Mouse (Mus musculus) liver, embryonic 12.5 days (tissue): Measurements from ENCODE around the gene Apoa1. TPM values are rescaled to one million over a fixed set of nuclear protein-coding genes. Genes with fewer than 3 reads are reported as not detected.

Source experiments
- ATAC-seq: fragments of 200-750 bp; cut with Nextera tagmentation; 2 replicates; pipeline ENCODE4 v1.8.0; 2017; ENCODE audit warnings: moderate number of reproducible peaks, mild to moderate bottlenecking, moderate library complexity
- H3K27ac ChIP-seq: fragments of 300-500 bp; sonication (generic); 2 replicates; pipeline ENCODE4 v1.5.1; 2016; ENCODE audit warnings: mild to moderate bottlenecking
- H3K27me3 ChIP-seq: fragments of 300-500 bp; sonication (generic); replicated peaks from 2 replicates; pipeline ENCODE4 v1.6.1; 2016; ENCODE audit warnings: mild to moderate bottlenecking, moderate library complexity
- H3K36me3 ChIP-seq: fragments of 300-500 bp; sonication (generic); 2 replicates; pipeline ENCODE4 v1.6.1; 2016; ENCODE audit warnings: mild to moderate bottlenecking, moderate library complexity
- H3K4me1 ChIP-seq: fragments of 300-500 bp; sonication (generic); 2 replicates; pipeline ENCODE4 v1.6.1; 2016
- H3K4me2 ChIP-seq: fragments of 300-500 bp; sonication (generic); 2 replicates; pipeline ENCODE4 v1.6.1; 2016; ENCODE audit warnings: mild to moderate bottlenecking, moderate library complexity
- H3K4me3 ChIP-seq: fragments of 300-500 bp; sonication (generic); 2 replicates; pipeline ENCODE4 v1.5.1; 2016; ENCODE audit warnings: mild to moderate bottlenecking, moderate library complexity
- H3K9ac ChIP-seq: fragments of 300-500 bp; sonication (generic); 2 replicates; pipeline ENCODE4 v1.6.1; 2016; ENCODE audit warnings: mild to moderate bottlenecking, moderate library complexity
- H3K9me3 ChIP-seq: fragments of 300-500 bp; sonication (generic); replicated peaks from 2 replicates; pipeline ENCODE4 v1.6.1; 2016; ENCODE audit warnings: mild to moderate bottlenecking, moderate library complexity
- WGBS: fragments of 180-500 bp; shearing (Covaris S2); methylation state at CpG from one replicate; pipeline ENCODE4 v1.1.7; 2016; ENCODE audit not compliant: insufficient replicate concordance; 5-methylcytosine and 5-hydroxymethylcytosine counted together
- polyA plus RNA-seq: library from polyadenylated mRNA; unstranded; fragments of >200 nt; fragmentation: Nextera tagmentation; extraction: Ambion mirVana; gene quantifications from 2 replicates; pipeline ENCODE4 v1.2.1, GENCODE M21; 2016

Gene Apoa1
- polyA plus RNA-seq, 1 experiment from 2014 or later: 1,440 TPM

DNA sequence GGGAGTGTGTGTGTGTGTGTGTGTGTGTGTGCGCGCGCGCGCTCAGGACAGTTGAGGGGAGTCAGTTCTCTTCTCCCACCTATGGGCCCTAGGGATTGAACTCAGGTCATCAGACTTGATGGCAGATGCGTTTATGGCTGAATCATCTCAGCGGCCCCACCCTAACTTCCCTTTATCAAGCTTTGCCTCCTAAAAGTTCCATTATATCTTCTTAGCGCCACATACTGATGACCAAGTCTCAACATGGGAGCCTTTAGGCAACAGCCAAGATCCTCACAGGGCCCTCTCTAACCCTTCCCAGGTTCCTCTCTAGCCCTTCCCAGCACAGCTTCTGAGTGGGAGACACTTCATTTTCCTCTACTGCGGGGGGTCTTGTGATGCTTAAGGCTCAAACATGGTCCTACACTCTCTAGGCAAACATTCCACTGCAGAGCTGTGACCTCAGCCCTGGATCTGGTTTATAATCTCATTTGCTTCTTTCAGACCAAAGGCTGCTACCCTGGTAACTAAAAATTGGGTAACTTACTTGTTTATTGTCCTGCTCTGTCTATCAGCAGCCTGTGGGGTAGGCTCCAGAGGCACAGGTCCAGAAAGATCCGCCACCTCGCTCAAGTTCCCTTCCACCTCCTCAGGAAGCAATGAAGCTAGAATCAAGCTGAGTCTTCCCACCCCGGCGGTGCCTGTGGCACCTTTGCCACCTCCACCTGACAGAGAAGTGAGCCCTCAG, 11.5 kb upstream of the Apoa1 start:
- H3K27me3 ChIP-seq: no peaks in the 10 kb centered on the region
- peak; percentile 36 for ATAC-seq
- H3K4me3 ChIP-seq: no peak overlapping the region
- peak overlapping the region; percentile 75 for H3K27ac ChIP-seq
- H3K4me1 ChIP-seq: peaks cover 56% of the 10 kb centered on the region
- H3K36me3 ChIP-seq: peaks cover 45% of the 10 kb centered on the region
- H3K9ac ChIP-seq: no peak overlapping the region
- 66% methylated on average over 13 of the region's 13 CpGs for WGBS
- no peaks in the 10 kb centered on the region for H3K9me3 ChIP-seq
- peak overlapping the region; percentile 44 for H3K4me2 ChIP-seq

DNA sequence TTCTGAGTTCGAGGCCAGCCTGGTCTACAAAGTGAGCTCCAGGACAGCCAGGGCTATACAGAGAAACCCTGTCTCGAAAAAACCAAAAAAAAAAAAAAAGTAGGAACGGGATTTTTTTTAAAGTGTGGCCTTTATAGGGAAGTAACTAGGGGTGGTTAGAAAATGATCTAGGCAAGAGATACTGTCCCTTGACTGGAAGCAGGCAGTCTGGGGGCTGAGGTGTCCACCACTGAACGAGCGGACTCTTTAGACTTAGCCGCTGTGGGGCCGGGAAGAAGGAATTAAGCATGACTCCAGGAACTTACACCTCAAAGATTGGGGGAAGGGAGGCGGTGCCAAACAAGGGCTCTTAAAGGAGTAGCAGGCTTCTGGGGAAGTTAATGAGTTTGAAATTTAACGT, 10.2 kb upstream of the Apoa1 start:
- Histone ChIP-seq H3K36me3 (peaks cover 44% of the 10 kb centered on the region), H3K9ac (no peak overlapping the region), H3K9me3 (no peaks in the 10 kb centered on the region), H3K27me3 (no peaks in the 10 kb centered on the region), H3K4me3 (no peak overlapping the region), H3K4me1 (peaks cover 49% of the 10 kb centered on the region), H3K27ac (no peak overlapping the region), H3K4me2 (no peak overlapping the region)
- ATAC-seq: no peak
- WGBS: 52% methylated on average over 9 of the region's 9 CpGs

DNA sequence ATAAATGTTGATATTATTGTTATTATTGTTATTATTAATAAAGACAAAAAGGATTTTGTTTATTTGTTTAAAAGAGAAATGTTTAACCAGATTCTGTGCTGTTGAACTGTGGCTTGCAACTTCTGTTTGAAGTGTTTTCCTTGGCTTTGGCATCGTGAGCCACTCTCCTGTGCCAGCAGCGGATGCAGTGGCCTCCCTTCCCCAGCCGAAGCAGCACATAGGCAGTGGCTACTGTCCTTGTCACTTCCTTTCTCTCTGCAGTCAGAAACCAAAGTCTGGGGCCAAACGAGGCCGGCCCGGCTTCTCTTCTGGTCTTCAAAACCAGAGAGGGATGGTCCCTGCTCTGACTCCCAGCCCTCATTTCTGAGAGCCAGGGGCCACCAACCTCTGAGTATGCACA, 5.3 kb upstream of the Apoa1 start:
- ATAC-seq: no peak

DNA sequence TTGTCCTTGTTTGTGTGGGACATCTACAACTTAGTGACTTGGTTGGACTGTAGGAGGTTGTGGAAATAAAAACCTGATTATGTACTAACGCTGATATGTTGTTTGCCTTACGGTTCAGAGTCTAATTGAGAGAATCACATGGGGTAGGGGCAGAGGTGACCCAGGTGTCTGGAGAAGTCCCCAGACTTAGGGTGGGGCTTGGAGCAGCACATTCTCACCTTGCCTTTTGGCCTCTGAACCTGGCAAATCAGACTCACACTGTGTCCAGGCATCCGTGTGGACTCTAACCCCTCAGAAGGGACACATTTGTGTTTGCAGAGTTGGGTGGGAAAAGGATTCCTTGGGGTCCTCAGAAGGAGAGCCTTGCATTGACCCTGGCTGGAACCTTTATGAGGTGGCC, 4.3 kb upstream of the Apoa1 start:
- Histone ChIP-seq H3K4me2 (no peak overlapping the region), H3K27me3 (no peaks in the 10 kb centered on the region)
- no peak for ATAC-seq

More for the DNA sequence above, 5.3 kb upstream of the Apoa1 start:
- Histone ChIP-seq H3K27ac (no peak overlapping the region), H3K36me3 (peaks cover 38% of the 10 kb centered on the region), H3K27me3 (no peaks in the 10 kb centered on the region), H3K9ac (no peak overlapping the region), H3K9me3 (no peaks in the 10 kb centered on the region), H3K4me3 (no peak overlapping the region), H3K4me2 (no peak overlapping the region), H3K4me1 (peaks cover 31% of the 10 kb centered on the region)
- 76% methylated on average over 6 of the region's 6 CpGs for WGBS

DNA sequence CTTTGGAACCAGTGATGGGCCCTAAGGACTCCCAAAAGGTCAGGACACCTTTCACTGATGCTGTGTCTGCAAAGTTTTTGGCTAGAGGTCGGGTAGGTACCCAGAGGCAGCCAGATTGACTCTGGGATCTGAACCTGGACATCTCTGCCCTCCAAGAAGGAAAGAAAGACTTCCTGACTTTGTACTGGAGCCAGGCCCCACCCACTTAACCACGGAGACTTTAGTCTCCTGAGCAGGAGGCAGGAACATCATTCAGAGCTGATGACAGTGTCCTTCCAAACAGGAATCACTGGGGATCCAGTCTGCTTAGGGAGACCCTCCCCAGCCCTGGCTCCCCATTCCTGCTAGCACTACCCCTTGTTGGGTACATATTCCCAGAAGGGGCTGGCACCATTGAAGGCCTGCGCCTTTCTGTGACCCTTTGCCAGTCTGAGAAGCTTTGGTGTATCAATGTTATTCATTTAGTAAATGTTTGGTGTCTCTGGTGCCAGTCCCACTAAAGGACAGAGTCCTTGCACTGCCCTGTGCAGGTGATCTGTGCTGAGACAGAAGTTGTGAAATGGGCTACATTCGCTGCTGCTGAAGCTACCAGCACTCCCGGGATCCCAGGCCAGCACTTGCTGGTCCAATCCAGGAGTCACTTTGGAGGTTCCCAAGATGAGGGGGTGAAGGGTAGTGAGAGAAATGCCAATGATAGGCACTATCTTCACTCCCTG, 3.3 kb upstream of the Apoa1 start:
- H3K4me3 ChIP-seq: no peak overlapping the region
- peaks cover 38% of the 10 kb centered on the region for H3K4me1 ChIP-seq
- peaks cover 6% of the 10 kb centered on the region; the same call in 1 of the 2 replicates for H3K27me3 ChIP-seq
- WGBS: 42% methylated on average over 5 of the region's 5 CpGs
- no peaks in the 10 kb centered on the region for H3K9me3 ChIP-seq
- H3K27ac ChIP-seq: no peak overlapping the region
- no peak overlapping the region for H3K4me2 ChIP-seq
- peaks cover 28% of the 10 kb centered on the region for H3K36me3 ChIP-seq
- ATAC-seq: no peak
- no peak overlapping the region for H3K9ac ChIP-seq

More for the DNA sequence above, 4.3 kb upstream of the Apoa1 start:
- peaks cover 38% of the 10 kb centered on the region for H3K36me3 ChIP-seq
- H3K4me3 ChIP-seq: no peak overlapping the region
- H3K27ac ChIP-seq: no peak overlapping the region
- WGBS: 75% methylated on average over 3 of the region's 3 CpGs
- H3K9ac ChIP-seq: no peak overlapping the region
- no peaks in the 10 kb centered on the region for H3K9me3 ChIP-seq
- H3K4me1 ChIP-seq: peaks cover 32% of the 10 kb centered on the region

DNA sequence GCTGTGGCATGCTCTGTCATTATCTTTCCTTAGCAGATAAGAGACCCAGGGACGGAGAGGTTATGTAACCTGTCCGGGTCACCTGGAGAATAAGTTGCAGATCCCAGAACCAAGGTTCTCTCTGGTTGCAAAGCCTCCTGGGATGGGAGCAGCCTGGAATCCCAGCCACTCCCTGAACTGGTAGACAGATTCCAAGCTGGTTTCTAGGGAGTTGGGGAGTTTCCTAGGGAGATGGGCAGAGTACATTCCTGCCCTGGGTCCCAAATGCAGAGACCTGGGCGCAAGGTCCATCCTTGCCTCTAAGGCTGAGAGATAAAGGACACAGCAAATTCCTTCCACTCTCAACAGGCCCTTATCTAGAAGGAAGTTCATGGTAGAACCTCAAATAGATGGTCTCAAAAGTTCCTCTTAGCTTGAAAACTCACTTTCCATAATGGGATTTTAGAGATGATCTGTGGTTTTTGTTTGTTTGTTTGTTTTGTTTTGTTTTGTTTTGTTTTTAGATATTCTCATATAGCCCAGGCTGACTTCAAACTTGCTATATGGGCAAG, 1.2 kb upstream of the Apoa1 start:
- Histone ChIP-seq H3K27me3 (peaks cover 21% of the 10 kb centered on the region), H3K4me3 (no peak overlapping the region), H3K9me3 (no peaks in the 10 kb centered on the region), H3K9ac (no peak overlapping the region), H3K4me1 (peaks cover 49% of the 10 kb centered on the region), H3K36me3 (peaks cover 7% of the 10 kb centered on the region), H3K4me2 (no peak overlapping the region), H3K27ac (no peak overlapping the region)
- no peak for ATAC-seq
- WGBS: 59% methylated on average over 3 of the region's 3 CpGs

DNA sequence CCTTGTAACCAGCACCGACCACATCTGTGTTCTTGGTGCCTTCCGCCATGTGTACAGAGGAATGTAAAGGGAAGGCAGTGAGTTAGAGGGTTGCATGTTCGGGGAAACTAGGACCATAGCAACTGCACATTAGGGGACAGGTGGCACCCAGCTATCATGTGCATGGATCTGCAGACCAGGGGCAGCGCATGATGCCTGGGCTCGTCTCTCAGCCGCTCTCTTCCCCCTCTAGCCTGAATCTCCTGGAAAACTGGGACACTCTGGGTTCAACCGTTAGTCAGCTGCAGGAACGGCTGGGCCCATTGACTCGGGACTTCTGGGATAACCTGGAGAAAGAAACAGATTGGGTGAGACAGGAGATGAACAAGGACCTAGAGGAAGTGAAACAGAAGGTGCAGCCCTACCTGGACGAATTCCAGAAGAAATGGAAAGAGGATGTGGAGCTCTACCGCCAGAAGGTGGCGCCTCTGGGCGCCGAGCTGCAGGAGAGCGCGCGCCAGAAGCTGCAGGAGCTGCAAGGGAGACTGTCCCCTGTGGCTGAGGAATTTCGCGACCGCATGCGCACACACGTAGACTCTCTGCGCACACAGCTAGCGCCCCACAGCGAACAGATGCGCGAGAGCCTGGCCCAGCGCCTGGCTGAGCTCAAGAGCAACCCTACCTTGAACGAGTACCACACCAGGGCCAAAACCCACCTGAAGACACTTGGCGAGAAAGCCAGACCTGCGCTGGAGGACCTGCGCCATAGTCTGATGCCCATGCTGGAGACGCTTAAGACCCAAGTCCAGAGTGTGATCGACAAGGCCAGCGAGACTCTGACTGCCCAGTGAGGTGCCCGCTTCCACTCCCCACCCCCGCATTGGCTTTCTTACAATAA, 1.4 kb downstream of the Apoa1 start:
- Histone ChIP-seq H3K27ac (peak overlapping the region; percentile 43), H3K27me3 (peaks cover 21% of the 10 kb centered on the region), H3K4me2 (peak overlapping the region; percentile 75), H3K36me3 (no peaks in the 10 kb centered on the region), H3K4me3 (peak overlapping the region; percentile 55), H3K4me1 (peaks cover 44% of the 10 kb centered on the region), H3K9me3 (no peaks in the 10 kb centered on the region), H3K9ac (peak overlapping the region; percentile 65)
- ATAC-seq: peak; percentile 53
- WGBS: 15% methylated on average over 37 of the region's 37 CpGs

DNA sequence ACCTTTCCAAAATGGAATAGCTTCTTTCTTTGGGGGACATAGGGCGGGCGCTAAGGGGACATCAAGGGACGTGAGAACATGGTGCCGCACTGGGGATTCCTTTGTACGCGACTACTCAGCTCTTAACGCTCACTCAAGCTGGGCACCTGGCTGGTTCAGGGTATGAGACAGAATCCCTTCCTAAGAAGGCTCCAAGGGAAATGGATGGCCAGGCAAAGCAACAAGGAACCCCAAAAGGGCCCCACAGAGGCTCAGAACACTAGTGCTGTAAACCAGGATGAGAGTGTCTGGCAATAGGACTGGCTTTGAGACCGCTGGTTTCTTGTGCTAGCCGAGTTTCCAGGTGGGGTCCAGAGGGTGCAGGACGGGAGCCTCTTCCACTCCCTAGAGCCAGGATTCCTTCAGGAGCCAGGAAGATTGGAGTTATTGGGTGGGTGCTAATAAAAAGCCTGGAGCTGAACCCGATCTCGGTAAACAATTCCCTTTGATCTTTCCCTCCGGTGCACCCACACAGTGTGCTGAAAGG, 2.1 kb downstream of the Apoa1 start:
- Histone ChIP-seq H3K4me3 (peak overlapping the region; percentile 55), H3K27me3 (peaks cover 21% of the 10 kb centered on the region), H3K36me3 (no peaks in the 10 kb centered on the region), H3K4me1 (peaks cover 42% of the 10 kb centered on the region), H3K9me3 (no peaks in the 10 kb centered on the region), H3K9ac (peak overlapping the region; percentile 65), H3K27ac (peak overlapping the region; percentile 31), H3K4me2 (peak overlapping the region; percentile 75)
- ATAC-seq: no peak
- 33% methylated on average over 13 of the region's 13 CpGs for WGBS

DNA sequence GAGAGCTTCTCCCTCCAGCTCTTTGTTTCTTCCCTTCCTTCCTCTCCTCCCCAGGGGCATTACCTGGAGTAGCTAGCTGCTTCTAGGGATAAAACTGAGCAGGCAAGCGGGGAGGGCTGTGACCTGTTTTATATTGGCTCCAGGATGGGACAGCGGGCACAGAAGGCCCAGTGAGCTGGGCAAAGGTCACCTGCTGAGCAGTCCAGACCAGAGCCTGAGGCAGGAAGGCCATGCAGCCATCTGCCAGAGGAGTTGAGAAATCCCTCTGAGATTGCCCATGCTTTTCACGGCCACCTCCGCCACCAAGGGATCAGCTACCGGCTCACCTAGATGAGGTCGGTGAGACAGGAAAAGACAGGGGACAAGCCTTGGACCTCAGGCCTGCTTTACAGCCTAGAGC, 6.8 kb downstream of the Apoa1 start:
- H3K27ac ChIP-seq: 0 out of 2 replicates have a peak overlapping the region, but pooled peaks have one; percentile 18
- ATAC-seq: peak; percentile 18; the same call in 1 of the 2 replicates
- no peak overlapping the region for H3K4me3 ChIP-seq
- H3K9me3 ChIP-seq: no peaks in the 10 kb centered on the region
- H3K36me3 ChIP-seq: no peaks in the 10 kb centered on the region
- H3K27me3 ChIP-seq: peaks cover 20% of the 10 kb centered on the region
- WGBS: 71% methylated on average over 6 of the region's 6 CpGs
- no peak overlapping the region for H3K4me2 ChIP-seq
- H3K9ac ChIP-seq: no peak overlapping the region
- H3K4me1 ChIP-seq: peaks cover 29% of the 10 kb centered on the region

DNA sequence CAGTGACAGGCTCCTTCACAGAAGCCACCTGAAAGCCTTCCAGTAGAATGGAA, 7.0 kb downstream of the Apoa1 start, which contains the start of gene Apoc3:
Gene Apoc3, minus strand, starts transcription at position 41 of the 53 bp plus-strand sequence.
- Histone ChIP-seq H3K36me3 (no peaks in the 10 kb centered on the region), H3K27me3 (peaks cover 18% of the 10 kb centered on the region), H3K4me1 (peaks cover 27% of the 10 kb centered on the region), H3K9me3 (no peaks in the 10 kb centered on the region), H3K4me3 (no peak within 1 kb of the TSS), H3K4me2 (no peak within 1 kb of the TSS), H3K9ac (no peak within 1 kb of the TSS), H3K27ac (0 out of 2 replicates have a peak within 1 kb of the TSS, but pooled peaks have one; percentile 18)
- ATAC-seq: no peak

DNA sequence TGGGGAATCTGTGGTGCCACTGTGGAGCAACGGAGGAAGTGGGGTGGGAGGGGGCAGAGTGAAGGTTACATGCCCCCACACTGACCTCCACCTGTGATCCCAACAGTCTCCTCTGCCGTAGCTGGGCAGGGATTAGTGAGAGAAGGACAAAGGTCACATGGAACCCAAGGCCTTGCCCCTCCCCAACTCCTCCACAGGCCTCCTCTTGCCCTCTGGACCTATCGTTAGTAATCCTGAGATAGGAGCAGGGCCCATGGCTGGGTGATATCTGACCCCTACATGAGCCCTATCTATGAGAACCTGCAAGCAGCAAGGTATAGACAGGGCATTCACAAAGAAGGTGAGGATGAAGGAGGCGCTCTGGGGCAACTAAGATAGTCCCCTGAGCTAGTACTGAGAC, 7.3 kb downstream of the Apoa1 start:
- Histone ChIP-seq H3K4me1 (peaks cover 25% of the 10 kb centered on the region), H3K9ac (no peak overlapping the region), H3K27ac (0 out of 2 replicates have a peak overlapping the region, but pooled peaks have one; percentile 18), H3K36me3 (no peaks in the 10 kb centered on the region), H3K9me3 (no peaks in the 10 kb centered on the region), H3K27me3 (peaks cover 18% of the 10 kb centered on the region), H3K4me3 (no peak overlapping the region), H3K4me2 (no peak overlapping the region)
- 45% methylated on average over 4 of the region's 4 CpGs for WGBS
- peak; percentile 69 for ATAC-seq

DNA sequence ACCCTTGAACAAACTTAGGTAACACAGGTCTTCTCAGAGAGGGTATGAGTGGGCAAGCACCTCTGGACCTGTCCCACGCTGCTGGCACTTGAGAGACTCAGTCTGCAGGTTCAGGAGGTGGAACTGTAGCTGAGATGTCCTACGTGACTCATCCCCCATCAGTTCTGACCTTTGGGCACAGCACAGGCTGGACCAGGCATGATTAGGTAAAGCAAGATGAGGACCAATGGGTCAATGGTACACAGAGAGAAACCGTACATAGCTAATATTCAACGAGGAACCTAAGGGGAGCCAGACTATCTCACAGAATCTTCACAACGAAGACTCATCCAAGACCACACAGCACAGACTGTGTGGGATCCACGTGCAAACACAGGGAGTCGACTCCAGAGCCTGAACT, 10.5 kb downstream of the Apoa1 start:
- H3K9ac ChIP-seq: no peak overlapping the region
- no peaks in the 10 kb centered on the region for H3K36me3 ChIP-seq
- no peak for ATAC-seq
- H3K4me1 ChIP-seq: peaks cover 15% of the 10 kb centered on the region
- H3K4me3 ChIP-seq: no peak overlapping the region
- WGBS: 65% methylated on average over 7 of the region's 7 CpGs
- no peaks in the 10 kb centered on the region for H3K9me3 ChIP-seq
- H3K27me3 ChIP-seq: peaks cover 32% of the 10 kb centered on the region; the same call in 1 of the 2 replicates
- H3K27ac ChIP-seq: no peak overlapping the region
- no peak overlapping the region for H3K4me2 ChIP-seq
